Mouse (Mus musculus): Measurements from ENCODE around the gene Sytl3.

Gene Sytl3

DNA sequence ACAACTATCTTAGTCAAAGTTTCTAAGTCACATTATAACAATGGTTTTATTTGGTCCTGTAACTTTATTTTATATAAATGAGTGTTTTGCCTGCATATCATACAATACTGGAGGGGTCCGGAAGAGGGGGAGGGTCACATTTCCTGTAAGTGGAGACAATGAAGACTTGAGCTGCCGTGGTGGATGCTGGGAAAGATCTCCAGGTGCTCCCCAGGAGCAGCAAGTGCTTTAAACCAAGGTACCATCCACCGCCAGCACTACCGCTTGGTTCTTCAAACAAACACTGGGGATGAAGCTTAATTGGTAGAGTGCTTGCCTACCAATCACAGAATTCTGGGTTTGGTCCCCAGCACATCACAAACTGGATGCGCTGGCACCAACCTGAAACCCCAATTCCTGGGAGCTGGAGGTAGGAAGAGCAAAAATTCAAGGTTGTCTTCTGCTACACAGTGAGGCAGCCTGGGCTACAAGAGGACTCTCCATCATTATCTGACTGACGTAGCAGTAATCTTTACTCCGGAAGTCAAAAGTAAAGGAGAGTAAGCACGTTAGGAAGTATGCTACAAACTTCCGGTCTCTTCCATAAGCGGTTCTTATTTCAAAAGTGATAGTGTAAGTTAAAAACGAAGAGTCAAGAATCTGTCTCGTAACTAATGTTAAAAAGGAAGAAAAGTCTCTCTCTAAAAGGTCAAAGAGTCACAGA lies 118.9 kb downstream of the Sytl3 start:
- no peak for DNase-seq (ENCODE audit: low spot score in 2 of 2)

GRCm38 (mm10) chr17:6778332-6778683 lies 119.4 kb downstream of the Sytl3 start:
- no peak for DNase-seq (ENCODE audit: low spot score in 2 of 2)

DNA sequence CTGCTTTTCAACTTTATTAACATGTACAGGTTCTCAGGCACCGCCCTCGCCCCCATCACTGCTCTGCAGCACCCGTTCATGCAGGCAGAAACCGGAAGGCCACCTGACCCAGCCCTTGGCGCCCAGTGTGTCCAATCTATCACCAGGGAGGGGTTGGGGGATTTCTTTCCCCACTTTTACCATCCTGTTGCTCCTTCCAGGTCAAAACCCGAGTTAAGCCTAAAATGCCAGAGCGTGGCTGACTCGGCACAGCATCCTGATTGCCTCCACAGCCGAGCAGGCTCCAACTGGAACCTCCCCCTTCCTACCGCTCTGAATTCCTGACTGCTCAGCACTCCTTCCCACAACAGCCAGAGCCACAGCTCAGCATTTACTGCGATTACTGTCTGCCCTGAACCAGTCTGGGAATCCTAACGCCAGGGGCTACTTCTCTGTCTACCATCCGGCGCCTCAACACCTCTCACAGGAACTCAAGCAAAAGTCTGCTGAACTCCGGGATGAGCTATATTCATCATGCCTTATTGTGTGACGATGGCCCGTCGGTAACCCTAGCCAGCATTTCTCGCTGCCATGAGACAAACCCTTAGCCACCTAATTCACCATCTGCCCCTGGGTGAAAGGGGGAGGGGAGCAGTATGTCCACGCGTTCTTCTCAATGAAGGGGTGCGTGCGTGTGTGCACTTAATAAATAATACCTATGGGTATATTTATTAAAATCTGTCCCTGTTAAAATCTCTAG lies 120.0 kb downstream of the Sytl3 start:
- DNase-seq (ENCODE audit: low spot score in 2 of 2) = no peak

GRCm38 (mm10) chr17:6779632-6780031 lies 120.7 kb downstream of the Sytl3 start:
- DNase-seq (ENCODE audit: low spot score in 2 of 2) = no peak

GRCm38 (mm10) chr17:6780521-6781115 lies 121.7 kb downstream of the Sytl3 start:
- DNase-seq (ENCODE audit: low spot score in 2 of 2) = no peak

GRCm38 (mm10) chr17:6781273-6781672 lies 122.4 kb downstream of the Sytl3 start:
- no peak for DNase-seq (ENCODE audit: low spot score in 2 of 2)

DNA sequence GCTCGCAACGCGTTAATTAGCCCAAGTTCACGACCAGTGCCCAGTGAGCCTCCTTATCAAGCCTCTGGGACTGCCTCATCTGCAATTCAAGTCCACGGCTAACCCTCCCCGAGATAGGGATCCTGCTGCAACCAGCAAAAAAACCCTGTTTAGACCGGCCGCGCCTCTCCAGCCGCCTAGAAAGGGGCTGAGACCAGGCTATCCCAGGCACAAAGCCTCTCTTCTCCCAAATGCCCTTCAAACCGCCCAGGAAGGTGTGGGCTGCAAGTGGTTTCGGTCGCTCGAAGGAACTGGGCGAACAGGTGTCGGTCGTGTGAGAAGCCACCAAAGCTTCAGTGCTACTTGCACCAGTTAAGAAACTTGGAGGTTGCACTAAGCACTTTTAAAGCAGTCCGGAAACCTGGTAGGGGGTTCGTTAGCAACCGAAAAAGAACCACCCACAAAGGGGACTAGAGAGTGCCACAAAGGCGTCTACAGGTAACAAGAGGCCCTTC lies 123.2 kb downstream of the Sytl3 start:
- DNase-seq (ENCODE audit: low spot score in 2 of 2) = no peak

DNA sequence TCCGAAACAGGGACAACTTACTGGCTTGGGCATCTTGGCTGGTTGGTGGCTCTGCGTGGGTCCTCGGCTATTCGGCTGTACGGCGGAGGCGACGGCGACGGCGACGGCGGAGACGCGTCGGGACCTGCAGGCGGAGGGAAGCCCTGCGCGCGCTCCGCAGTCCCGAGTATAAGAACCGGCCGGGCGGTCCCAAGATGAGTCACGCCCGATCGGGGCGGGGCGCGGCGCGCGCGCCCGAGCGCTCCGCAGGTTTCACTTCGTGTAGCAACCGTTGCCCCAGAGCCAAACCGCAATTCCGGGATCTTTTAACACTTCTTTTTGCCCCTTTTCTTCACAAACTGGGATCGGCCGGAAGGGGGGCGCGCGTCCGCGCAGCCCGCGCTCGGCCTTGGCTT lies 123.7 kb downstream of the Sytl3 start, which contains the start of gene Ezr:
Ezr (minus strand) TSS at position 174 of the 395 bp plus-strand sequence.
- peak; percentile 50 to 62 for DNase-seq (ENCODE audit: low spot score in 2 of 2)

DNA sequence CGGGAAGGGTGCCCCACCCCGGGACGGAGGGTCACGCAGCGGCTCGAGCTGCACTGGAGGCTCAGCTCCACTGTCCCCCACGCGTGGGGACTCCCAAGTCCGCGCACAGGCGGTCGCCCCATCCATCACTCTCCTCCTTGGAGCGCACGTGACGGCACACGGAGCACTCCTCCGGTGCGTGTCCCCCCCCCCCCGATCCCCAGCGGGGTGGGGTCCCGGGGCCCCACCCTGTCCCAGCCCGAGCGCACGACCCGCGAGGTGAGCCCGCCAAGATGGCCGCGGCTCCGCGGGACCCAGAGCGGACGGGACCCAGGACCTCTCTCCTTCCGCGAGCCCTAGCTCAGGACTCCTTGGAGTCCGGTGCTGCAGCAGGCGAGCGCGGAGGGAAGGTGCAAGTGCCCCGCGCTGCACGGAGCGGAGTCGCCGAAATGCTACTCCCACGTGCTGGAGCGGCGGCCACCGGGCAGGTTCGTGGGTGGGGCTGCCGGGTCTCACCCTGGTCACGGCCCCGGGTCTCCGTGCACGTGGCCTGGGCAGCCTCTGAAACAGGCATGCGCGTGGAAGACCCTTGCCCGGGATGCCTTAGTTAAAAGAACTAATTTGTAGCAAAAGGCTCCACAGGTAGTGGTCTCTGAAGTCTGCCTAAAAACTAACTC lies 124.2 kb downstream of the Sytl3 start:
- DNase-seq (ENCODE audit: low spot score in 2 of 2) = no peak

- no peak for DNase-seq (ENCODE audit: low spot score in 2 of 2)
Measured at GRCm38 (mm10) chr17:6783756-6784357, 125.0 kb downstream of the Sytl3 start.

DNA sequence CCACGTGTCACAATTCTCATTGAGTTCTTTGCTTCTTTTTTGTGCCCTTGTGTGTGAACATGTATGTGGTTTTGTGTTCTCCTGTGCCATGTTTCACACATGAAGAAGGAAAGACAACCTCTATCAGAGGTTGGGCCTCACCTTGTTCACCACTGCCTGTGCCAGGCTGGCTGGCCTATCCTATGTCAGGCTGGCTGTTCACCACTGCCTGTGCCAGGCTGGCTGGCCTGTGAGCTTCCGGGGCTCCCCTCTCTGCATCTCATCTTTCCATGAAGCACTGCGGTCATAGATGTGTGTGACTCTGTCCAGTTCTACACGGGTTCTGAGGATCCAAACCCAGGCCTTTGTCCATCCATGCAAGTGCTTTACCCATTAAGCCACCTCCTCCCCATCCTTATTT lies 128.3 kb downstream of the Sytl3 start:
- no peak for DNase-seq (ENCODE audit: low spot score in 2 of 2)

Data from right cerebral cortex, postnatal 36 days (tissue).